Mouse (Mus musculus) limb, embryonic 10.5 days (tissue): ENCODE measurements around the gene Phc2. TPM values are rescaled to one million over a fixed set of nuclear protein-coding genes. Genes with fewer than 3 reads are reported as not detected.
A peak's percentile ranks its signal among the peaks of the same experiment; 100 is the strongest.

Experiments used
- DNase-seq: peaks from one replicate; pipeline ENCODE4 v3.0.0-alpha.2; 2017; ENCODE audit warnings: low spot score
- H3K27ac ChIP-seq: fragments of 300-500 bp; sonication (generic); 2 replicates; pipeline ENCODE4 v1.5.1; 2016; ENCODE audit warnings: mild to moderate bottlenecking
- H3K27me3 ChIP-seq: fragments of 300-500 bp; sonication (generic); 2 replicates; pipeline ENCODE4 v1.6.1; 2016; ENCODE audit warnings: low read depth, mild to moderate bottlenecking; ENCODE audit not compliant: poor library complexity, severe bottlenecking
- H3K36me3 ChIP-seq: fragments of 300-500 bp; sonication (generic); 2 replicates; pipeline ENCODE4 v1.6.1; 2016; ENCODE audit warnings: mild to moderate bottlenecking, moderate library complexity
- H3K4me1 ChIP-seq: fragments of 300-500 bp; sonication (generic); 2 replicates; pipeline ENCODE4 v1.6.1; 2016
- H3K4me3 ChIP-seq: fragments of 300-500 bp; sonication (generic); 2 replicates; pipeline ENCODE4 v1.5.1; 2016; ENCODE audit warnings: mild to moderate bottlenecking, moderate library complexity
- H3K9me3 ChIP-seq: fragments of 300-500 bp; sonication (generic); replicated peaks from 2 replicates; pipeline ENCODE4 v1.6.1; 2016; ENCODE audit warnings: mild to moderate bottlenecking
- WGBS: fragments of 180-500 bp; shearing (Covaris S2); methylation state at CpG from one replicate; pipeline ENCODE4 v1.1.7; 2016; 5-methylcytosine and 5-hydroxymethylcytosine counted together
- polyA plus RNA-seq: library from polyadenylated mRNA; unstranded; fragments of >200 nt; fragmentation: Nextera tagmentation; extraction: Ambion mirVana; gene quantifications from 2 replicates; pipeline ENCODE4 v1.2.1, GENCODE M21; 2016

Phc2 gene
- polyA plus RNA-seq, 1 experiment from 2014 or later = 71.1 TPM

- no peak overlapping the region for H3K4me3 ChIP-seq
- WGBS = 95% methylated on average over 8 of the region's 8 CpGs
- no peaks in the 10 kb centered on the region for H3K9me3 ChIP-seq
- peaks cover 11% of the 10 kb centered on the region for H3K4me1 ChIP-seq
- no peak overlapping the region for H3K27ac ChIP-seq
- H3K27me3 ChIP-seq = no peaks in the 10 kb centered on the region
- DNase-seq = no peak
- H3K36me3 ChIP-seq = peaks cover 92% of the 10 kb centered on the region
These were observed 90.7 kb downstream of the Phc2 start for GRCm38 (mm10) chr4:128745160-128745559.

DNA sequence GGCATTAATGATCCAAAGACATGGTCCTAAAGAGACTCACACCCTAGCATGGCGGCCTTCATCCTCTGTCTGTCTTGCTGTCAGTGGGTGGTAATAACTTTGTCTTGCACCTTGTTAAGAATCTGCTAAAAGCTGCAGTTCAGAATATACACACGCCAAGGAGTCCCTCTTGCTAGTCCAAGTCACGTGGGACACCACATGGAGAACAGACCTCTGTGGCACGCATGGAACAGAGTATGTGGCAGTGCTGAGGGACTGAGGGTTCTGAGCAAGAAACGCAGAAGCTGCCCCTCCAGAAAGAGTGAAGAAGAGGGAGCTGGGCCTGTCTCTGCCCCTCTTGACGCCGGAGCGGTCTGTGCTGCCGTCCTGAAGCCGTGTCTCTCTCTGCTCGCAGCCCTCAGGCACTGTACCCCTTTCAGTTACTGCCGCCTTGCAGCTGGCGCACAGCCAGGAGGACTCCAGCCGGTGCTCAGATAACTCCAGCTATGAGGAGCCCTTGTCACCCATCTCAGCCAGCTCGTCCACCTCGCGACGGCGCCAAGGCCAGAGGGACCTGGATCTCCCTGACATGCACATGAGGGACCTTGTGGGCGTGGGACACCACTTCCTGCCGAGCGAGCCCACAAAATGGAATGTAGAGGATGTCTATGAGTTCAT lies 93.2 kb downstream of the Phc2 start:
- Histone ChIP-seq H3K27ac (no peak overlapping the region), H3K36me3 (peaks cover 100% of the 10 kb centered on the region), H3K4me1 (no peaks in the 10 kb centered on the region), H3K9me3 (no peaks in the 10 kb centered on the region), H3K4me3 (no peak overlapping the region), H3K27me3 (no peaks in the 10 kb centered on the region)
- WGBS = 95% methylated on average over 22 of the region's 22 CpGs
- no peak for DNase-seq

GRCm38 (mm10) chr4:128748309-128748708 lies 93.8 kb downstream of the Phc2 start:
- 92% methylated on average over 7 of the region's 7 CpGs for WGBS
- H3K9me3 ChIP-seq = no peaks in the 10 kb centered on the region
- H3K27me3 ChIP-seq = no peaks in the 10 kb centered on the region
- H3K4me1 ChIP-seq = no peaks in the 10 kb centered on the region
- DNase-seq = no peak
- H3K27ac ChIP-seq = no peak overlapping the region
- peaks cover 100% of the 10 kb centered on the region for H3K36me3 ChIP-seq
- no peak overlapping the region for H3K4me3 ChIP-seq

DNA sequence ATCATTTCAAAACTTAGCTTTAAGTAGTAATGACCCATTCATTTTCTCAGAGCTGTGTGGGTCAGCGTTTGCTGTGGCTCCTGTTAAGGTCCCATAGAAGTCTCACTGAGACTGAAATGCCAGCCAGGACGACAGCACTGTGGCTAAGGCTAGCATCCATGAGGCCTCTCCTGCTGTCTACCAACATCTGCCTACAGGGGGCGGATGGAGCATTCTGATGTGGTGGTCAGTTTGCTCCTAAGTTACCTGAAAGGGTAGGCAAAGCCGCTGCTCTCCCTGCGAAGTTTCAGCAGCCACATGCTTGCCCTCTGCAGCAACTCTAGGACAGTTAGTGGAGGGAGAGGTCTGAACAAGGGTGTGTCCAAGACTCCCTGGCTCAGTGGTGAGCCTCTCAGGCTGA lies 96.5 kb downstream of the Phc2 start:
- no peaks in the 10 kb centered on the region for H3K9me3 ChIP-seq
- no peak overlapping the region for H3K27ac ChIP-seq
- WGBS = 68% methylated on average over 5 of the region's 5 CpGs
- no peak overlapping the region for H3K4me3 ChIP-seq
- DNase-seq = no peak
- no peaks in the 10 kb centered on the region for H3K27me3 ChIP-seq
- H3K4me1 ChIP-seq = peaks cover 12% of the 10 kb centered on the region
- peaks cover 89% of the 10 kb centered on the region for H3K36me3 ChIP-seq

DNA sequence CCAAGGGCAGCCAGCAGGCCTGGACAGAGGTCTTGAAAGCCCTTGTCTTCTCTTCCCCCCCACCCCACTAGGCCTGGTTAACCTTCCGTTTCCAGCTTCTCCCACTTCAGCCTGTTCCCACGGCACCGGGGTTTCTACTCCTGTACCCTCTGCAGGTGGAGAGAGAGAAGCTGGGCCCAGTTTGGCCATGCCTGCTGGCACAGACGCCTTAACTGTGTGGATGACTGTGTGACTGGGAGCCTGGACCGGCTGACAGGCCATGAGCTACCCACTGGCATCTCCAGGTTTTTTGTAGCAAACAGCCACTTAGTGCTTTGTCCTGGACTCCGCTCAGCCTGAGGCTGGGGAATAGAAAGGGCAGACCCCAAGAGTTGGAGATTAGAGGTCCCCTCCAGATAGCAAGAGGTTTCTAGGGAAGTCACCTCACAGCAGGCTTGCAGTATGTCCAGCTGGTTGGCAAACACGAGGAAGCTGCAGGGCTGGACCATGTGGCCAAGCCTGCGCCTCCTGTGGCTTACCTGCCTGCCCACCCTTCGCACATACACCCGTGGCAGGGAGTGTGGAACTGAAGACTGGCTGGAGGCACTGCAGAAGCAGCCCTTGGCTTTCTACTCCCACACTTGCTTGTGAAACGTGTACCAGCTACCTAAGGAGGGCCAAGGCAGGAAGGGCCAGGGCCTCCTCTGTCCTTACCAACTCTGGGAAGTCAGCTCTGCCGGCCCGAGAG lies 97.7 kb downstream of the Phc2 start:
- Histone ChIP-seq H3K9me3 (no peaks in the 10 kb centered on the region), H3K4me3 (no peak overlapping the region), H3K27ac (no peak overlapping the region), H3K36me3 (peaks cover 78% of the 10 kb centered on the region), H3K4me1 (peaks cover 14% of the 10 kb centered on the region), H3K27me3 (no peaks in the 10 kb centered on the region)
- 90% methylated on average over 13 of the region's 13 CpGs for WGBS
- DNase-seq = no peak

GRCm38 (mm10) chr4:128753571-128753970 lies 99.1 kb downstream of the Phc2 start:
- 89% methylated on average over 7 of the region's 7 CpGs for WGBS
- Histone ChIP-seq H3K4me1 (peaks cover 15% of the 10 kb centered on the region), H3K9me3 (no peaks in the 10 kb centered on the region), H3K27ac (no peak overlapping the region), H3K4me3 (no peak overlapping the region), H3K27me3 (no peaks in the 10 kb centered on the region), H3K36me3 (peaks cover 64% of the 10 kb centered on the region)
- DNase-seq = no peak

- Histone ChIP-seq H3K4me3 (no peak within 1 kb of the TSS), H3K27ac (peak within 1 kb of the TSS; percentile 63; the same call in 1 of the 2 replicates), H3K27me3 (no peaks in the 10 kb centered on the region), H3K9me3 (no peaks in the 10 kb centered on the region), H3K4me1 (peaks cover 24% of the 10 kb centered on the region), H3K36me3 (peaks cover 49% of the 10 kb centered on the region)
- WGBS = 78% methylated on average over 3 of the region's 3 CpGs
- DNase-seq = no peak
These were observed 100.6 kb downstream of the Phc2 start, which contains the start of gene A3galt2 for GRCm38 (mm10) chr4:128755064-128755463. TSS of gene A3galt2 (plus strand) at chr4:128755364.

DNA sequence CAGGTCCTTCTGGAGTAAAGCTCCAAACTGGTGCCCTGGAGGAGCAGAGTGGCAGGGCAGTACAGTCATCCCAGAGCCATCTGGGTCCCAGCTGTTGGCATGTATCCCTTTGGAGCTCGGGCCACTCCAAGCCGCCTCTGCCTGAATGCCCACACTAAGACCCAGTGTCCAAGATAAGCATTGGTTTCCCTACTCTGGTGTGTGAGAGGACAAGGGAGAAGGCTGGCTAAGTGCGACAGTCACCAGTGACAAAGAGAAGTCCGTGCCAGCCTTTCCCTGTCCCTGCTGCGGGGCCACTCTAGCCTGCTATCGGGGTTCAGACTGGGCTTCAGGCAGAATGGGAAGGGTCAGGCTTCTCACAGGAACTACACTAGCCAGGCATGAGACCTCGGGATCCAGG lies 101.4 kb downstream of the Phc2 start:
- H3K4me1 ChIP-seq = peaks cover 24% of the 10 kb centered on the region
- H3K27me3 ChIP-seq = no peaks in the 10 kb centered on the region
- H3K27ac ChIP-seq = peak overlapping the region; percentile 63; the same call in 1 of the 2 replicates
- peaks cover 41% of the 10 kb centered on the region for H3K36me3 ChIP-seq
- no peak for DNase-seq
- no peaks in the 10 kb centered on the region for H3K9me3 ChIP-seq
- H3K4me3 ChIP-seq = no peak overlapping the region
- 80% methylated on average over 7 of the region's 7 CpGs for WGBS

DNA sequence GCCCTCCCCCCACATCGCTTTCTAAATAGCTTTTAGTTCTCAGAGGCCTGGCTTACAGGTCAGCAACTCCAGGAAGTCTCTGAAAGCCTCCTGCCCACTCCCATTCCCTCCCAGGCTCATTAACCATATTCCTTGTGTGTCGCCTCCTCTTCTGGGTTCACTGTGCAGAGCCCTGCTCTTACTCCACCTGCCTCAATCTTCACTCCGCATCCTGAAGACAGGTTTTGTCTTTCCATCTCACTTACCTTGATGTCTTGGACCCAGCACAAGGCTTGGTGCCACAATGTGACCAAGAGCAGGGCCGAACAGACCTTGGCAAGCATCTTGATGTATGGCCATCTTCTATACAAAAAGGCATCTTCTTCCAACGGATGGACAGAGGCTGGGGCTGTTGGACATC lies 104.7 kb downstream of the Phc2 start:
- DNase-seq = no peak
- 87% methylated on average over 5 of the region's 5 CpGs for WGBS
- peaks cover 24% of the 10 kb centered on the region for H3K4me1 ChIP-seq

GRCm38 (mm10) chr4:128760029-128760428 lies 105.5 kb downstream of the Phc2 start:
- Histone ChIP-seq H3K4me1 (peaks cover 22% of the 10 kb centered on the region), H3K36me3 (peaks cover 5% of the 10 kb centered on the region), H3K9me3 (no peaks in the 10 kb centered on the region), H3K4me3 (no peak overlapping the region), H3K27me3 (no peaks in the 10 kb centered on the region), H3K27ac (no peak overlapping the region)
- WGBS = 94% methylated on average over 6 of the region's 6 CpGs
- DNase-seq = no peak

More for the DNA sequence above, 104.7 kb downstream of the Phc2 start:
- Histone ChIP-seq H3K36me3 (peaks cover 7% of the 10 kb centered on the region), H3K9me3 (no peaks in the 10 kb centered on the region), H3K4me3 (no peak overlapping the region), H3K27me3 (no peaks in the 10 kb centered on the region), H3K27ac (no peak overlapping the region)

DNA sequence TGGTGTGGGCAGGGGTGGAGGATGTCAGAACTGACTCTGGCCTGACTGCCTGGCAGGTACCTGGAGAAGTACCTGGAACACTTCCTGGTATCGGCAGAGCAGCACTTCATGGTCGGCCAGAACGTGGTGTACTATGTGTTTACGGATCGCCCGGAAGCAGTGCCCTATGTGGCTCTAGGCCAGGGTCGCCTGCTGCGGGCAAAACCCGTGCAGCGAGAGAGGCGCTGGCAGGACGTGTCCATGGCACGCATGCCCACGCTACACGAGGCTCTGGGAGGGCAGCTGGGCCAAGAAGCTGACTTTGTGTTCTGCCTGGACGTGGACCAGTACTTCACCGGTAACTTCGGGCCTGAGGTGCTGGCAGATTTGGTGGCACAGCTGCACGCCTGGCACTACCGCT lies 112.4 kb downstream of the Phc2 start:
- no peak for DNase-seq
- Histone ChIP-seq H3K9me3 (no peaks in the 10 kb centered on the region), H3K27ac (0 out of 2 replicates have a peak overlapping the region, but pooled peaks have one; percentile 19), H3K4me1 (peaks cover 37% of the 10 kb centered on the region), H3K36me3 (peaks cover 3% of the 10 kb centered on the region), H3K4me3 (no peak overlapping the region), H3K27me3 (no peaks in the 10 kb centered on the region)
- WGBS = 96% methylated on average over 20 of the region's 20 CpGs

- Histone ChIP-seq H3K9me3 (no peaks in the 10 kb centered on the region), H3K4me3 (no peak overlapping the region), H3K27ac (no peak overlapping the region), H3K36me3 (peaks cover 15% of the 10 kb centered on the region), H3K27me3 (no peaks in the 10 kb centered on the region), H3K4me1 (peaks cover 37% of the 10 kb centered on the region)
- 78% methylated on average over 13 of the region's 13 CpGs for WGBS
- no peak for DNase-seq
These were observed 113.6 kb downstream of the Phc2 start for GRCm38 (mm10) chr4:128768120-128768519.

- no peaks in the 10 kb centered on the region for H3K9me3 ChIP-seq
- DNase-seq = no peak
- peaks cover 31% of the 10 kb centered on the region for H3K36me3 ChIP-seq
- WGBS = 92% methylated on average over 13 of the region's 13 CpGs
- H3K4me1 ChIP-seq = peaks cover 37% of the 10 kb centered on the region
- H3K27me3 ChIP-seq = no peaks in the 10 kb centered on the region
- no peak overlapping the region for H3K4me3 ChIP-seq
- H3K27ac ChIP-seq = no peak overlapping the region
These were observed 115.3 kb downstream of the Phc2 start for GRCm38 (mm10) chr4:128769569-128770355.
